Mouse (Mus musculus) C2C12 (cell line): ENCODE measurements around the gene Mob3b. TPM values are rescaled to one million over a fixed set of nuclear protein-coding genes. Genes with fewer than 3 reads are reported as not detected.

Source experiments
- H3K27me3 ChIP-seq: one replicate; pipeline ENCODE4 v1.6.1; 2011; ENCODE audit not compliant: control insufficient read depth, insufficient read depth, insufficient read length
- H3K36me3 ChIP-seq: one replicate; pipeline ENCODE4 v1.6.1; 2011; ENCODE audit not compliant: control insufficient read depth, insufficient read depth
- H3K4me3 ChIP-seq: one replicate; pipeline ENCODE4 v1.5.1; 2011; ENCODE audit warnings: mild to moderate bottlenecking, control low read depth; ENCODE audit not compliant: poor library complexity, insufficient read depth, severe bottlenecking
- H3K79me2 ChIP-seq: one replicate; pipeline ENCODE4 v1.6.1; 2011; ENCODE audit not compliant: control insufficient read depth, insufficient read depth
- H3K79me3 ChIP-seq: one replicate; pipeline ENCODE4 v1.6.1; 2011; ENCODE audit warnings: low read depth, control low read depth
- H3ac ChIP-seq: one replicate; pipeline ENCODE3; 2011; ENCODE audit warnings: low read depth; ENCODE audit not compliant: control insufficient read depth, insufficient read length
- CEBPB ChIP-seq: IDR thresholded peaks from one replicate; pipeline ENCODE4 v1.6.1; 2011; ENCODE audit warnings: low read depth, mild to moderate bottlenecking, control low read depth, moderate library complexity
- CTCF ChIP-seq: IDR thresholded peaks from one replicate; pipeline ENCODE4 v1.5.1; 2011; ENCODE audit not compliant: control insufficient read depth, insufficient read depth, insufficient read length
- FOSL1 ChIP-seq: IDR thresholded peaks from one replicate; pipeline ENCODE4 v1.8.0; 2011; ENCODE audit warnings: mild to moderate bottlenecking, low read length; ENCODE audit not compliant: poor library complexity, insufficient read depth, severe bottlenecking
- MAX ChIP-seq: IDR thresholded peaks from one replicate; pipeline ENCODE4 v1.6.1; 2011; ENCODE audit warnings: mild to moderate bottlenecking, control low read depth
- MYOD1 ChIP-seq: IDR thresholded peaks from one replicate; pipeline ENCODE4 v1.6.1; 2011; ENCODE audit warnings: low read depth; ENCODE audit not compliant: control insufficient read depth, insufficient read length
- MYOG ChIP-seq: IDR thresholded peaks from one replicate; pipeline ENCODE4 v1.6.1; 2011; ENCODE audit not compliant: control insufficient read depth, insufficient read length; ENCODE audit errors: extremely low read depth
- USF1 ChIP-seq: IDR thresholded peaks from one replicate; pipeline ENCODE4 v1.6.1; 2011; ENCODE audit warnings: low read depth, mild to moderate bottlenecking, control low read depth, moderate library complexity
- polyA plus RNA-seq: library from polyadenylated mRNA; unstranded; fragments of >200 nt; fragmentation: generic; extraction: Trizol; gene quantifications from one replicate; pipeline ENCODE4 v1.2.1, GENCODE M21; 2012; ENCODE audit warnings: missing spikeins

Mob3b gene
- polyA plus RNA-seq, 1 experiment, result 0.18 TPM

DNA sequence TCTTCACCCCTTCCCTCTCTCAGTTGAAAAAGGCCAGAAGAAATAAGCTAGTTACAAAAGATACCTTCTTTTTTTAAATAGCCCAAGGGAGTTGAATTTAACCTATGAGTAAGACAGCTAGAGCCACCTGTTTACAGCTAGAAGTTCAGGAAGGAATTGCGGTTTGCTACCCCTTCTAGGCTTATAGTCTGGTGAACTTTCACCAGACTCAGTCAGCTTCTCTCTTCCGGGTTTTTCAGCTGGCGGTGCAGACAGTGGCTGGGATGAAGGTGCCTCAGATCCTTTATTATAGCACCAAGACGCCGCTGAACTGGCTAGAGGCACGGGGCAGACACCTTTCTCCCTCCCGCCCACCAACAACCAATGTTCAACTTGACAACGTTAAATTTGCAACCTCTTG lies 152.8 kb downstream of the Mob3b start:
- no peak for TF ChIP-seq MYOG
- no peak for TF ChIP-seq CTCF
- TF ChIP-seq FOSL1, result no peak
- no peak for TF ChIP-seq MYOD1
- no peak for TF ChIP-seq MAX
- TF ChIP-seq CEBPB, result no peak
- no peak for TF ChIP-seq USF1
- no peak overlapping the region for H3ac ChIP-seq
- no peaks in the 10 kb centered on the region for H3K79me2 ChIP-seq
- no peaks in the 10 kb centered on the region for H3K36me3 ChIP-seq
- H3K27me3 ChIP-seq, result no peaks in the 10 kb centered on the region
- no peaks in the 10 kb centered on the region for H3K79me3 ChIP-seq
- no peak overlapping the region for H3K4me3 ChIP-seq

DNA sequence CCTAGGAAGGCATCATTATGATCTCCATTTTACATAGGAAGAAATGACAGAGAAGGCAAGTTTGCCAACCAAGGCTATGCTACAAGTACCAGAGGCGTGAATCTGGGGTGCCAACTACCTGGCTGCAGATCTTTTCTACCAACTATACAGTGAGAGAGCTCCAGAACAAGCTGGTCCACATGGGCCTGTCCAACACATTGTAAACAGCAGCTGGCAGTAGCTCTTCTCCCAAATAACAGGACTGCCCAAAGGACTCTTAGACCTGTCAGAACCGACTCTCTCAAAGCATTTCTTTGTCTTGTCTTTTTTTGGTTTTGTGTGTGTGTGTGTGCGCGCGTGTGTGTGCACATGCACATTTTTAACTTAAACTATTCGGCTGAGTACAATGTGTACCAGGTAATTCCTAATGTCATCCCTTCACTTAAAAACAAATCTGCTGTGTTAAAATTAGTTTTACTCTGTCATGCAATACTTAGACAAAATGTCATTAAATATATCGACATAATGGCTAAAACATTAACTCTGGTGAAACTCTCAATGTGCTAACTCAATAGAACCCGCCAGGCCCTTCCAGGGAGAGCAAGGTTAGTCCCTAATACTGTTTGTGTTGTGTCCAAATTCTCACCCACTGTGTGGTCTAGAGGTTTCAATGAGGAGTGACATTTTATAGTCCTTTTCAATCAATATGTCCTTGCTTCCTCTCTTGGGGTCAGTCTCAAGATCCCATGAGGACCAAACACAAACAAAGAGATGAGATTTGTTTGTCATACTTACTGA lies 153.5 kb downstream of the Mob3b start:
- Histone ChIP-seq H3K36me3 (no peaks in the 10 kb centered on the region), H3K4me3 (no peak overlapping the region), H3K79me3 (no peaks in the 10 kb centered on the region), H3K79me2 (no peaks in the 10 kb centered on the region), H3K27me3 (no peaks in the 10 kb centered on the region), H3ac (no peak overlapping the region)
- no peak for TF ChIP-seq MAX
- TF ChIP-seq CEBPB, result no peak
- no peak for TF ChIP-seq FOSL1
- no peak for TF ChIP-seq CTCF
- no peak for TF ChIP-seq MYOG
- no peak for TF ChIP-seq MYOD1
- no peak for TF ChIP-seq USF1

DNA sequence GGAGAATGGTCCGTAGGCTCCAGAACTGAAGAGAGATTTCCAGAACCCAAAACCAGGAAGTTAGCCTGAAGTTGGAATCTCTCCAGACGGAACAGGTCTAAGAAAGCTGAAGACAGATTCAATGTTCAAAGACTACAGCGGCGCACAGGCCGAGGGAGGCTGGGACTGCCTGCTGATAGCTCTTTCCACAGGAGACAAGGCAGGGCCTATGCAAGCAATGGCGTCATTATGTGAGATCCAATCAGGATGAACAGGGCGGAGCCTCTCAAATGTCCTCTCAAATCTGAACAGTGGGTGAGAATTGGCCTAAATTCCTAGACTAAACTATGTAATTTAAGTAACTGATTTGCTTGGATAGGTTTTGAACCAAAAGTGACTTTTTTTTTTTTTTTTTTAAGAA lies 160.7 kb downstream of the Mob3b start:
- Histone ChIP-seq H3K36me3 (no peaks in the 10 kb centered on the region), H3K79me2 (no peaks in the 10 kb centered on the region), H3K27me3 (no peaks in the 10 kb centered on the region), H3K4me3 (no peak overlapping the region), H3ac (no peak overlapping the region), H3K79me3 (no peaks in the 10 kb centered on the region)
- TF ChIP-seq MAX (no peak), CTCF (no peak), MYOG (no peak), MYOD1 (no peak), CEBPB (no peak)

DNA sequence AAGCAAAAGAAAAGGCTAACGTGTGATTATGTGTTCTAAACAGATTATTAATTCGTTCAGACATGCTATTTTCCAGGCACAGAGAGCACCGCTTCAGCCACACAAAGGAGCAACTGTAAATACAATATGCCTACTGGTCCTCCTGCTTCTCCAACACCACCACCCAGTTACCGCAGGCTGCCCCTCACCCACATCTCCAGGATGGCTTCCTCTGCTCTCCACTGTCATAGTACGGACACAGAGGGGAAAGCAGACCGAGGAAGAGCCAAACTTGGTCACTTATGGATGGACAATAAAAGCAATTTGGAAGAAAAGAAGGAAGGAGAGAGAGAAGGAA lies 163.7 kb downstream of the Mob3b start:
- Histone ChIP-seq H3ac (no peak overlapping the region), H3K79me3 (no peaks in the 10 kb centered on the region), H3K4me3 (no peak overlapping the region), H3K27me3 (no peaks in the 10 kb centered on the region), H3K36me3 (no peaks in the 10 kb centered on the region), H3K79me2 (no peaks in the 10 kb centered on the region)
- no peak for TF ChIP-seq CEBPB
- no peak for TF ChIP-seq CTCF
- no peak for TF ChIP-seq MYOG
- TF ChIP-seq USF1, result no peak
- TF ChIP-seq FOSL1, result no peak
- TF ChIP-seq MYOD1, result no peak

DNA sequence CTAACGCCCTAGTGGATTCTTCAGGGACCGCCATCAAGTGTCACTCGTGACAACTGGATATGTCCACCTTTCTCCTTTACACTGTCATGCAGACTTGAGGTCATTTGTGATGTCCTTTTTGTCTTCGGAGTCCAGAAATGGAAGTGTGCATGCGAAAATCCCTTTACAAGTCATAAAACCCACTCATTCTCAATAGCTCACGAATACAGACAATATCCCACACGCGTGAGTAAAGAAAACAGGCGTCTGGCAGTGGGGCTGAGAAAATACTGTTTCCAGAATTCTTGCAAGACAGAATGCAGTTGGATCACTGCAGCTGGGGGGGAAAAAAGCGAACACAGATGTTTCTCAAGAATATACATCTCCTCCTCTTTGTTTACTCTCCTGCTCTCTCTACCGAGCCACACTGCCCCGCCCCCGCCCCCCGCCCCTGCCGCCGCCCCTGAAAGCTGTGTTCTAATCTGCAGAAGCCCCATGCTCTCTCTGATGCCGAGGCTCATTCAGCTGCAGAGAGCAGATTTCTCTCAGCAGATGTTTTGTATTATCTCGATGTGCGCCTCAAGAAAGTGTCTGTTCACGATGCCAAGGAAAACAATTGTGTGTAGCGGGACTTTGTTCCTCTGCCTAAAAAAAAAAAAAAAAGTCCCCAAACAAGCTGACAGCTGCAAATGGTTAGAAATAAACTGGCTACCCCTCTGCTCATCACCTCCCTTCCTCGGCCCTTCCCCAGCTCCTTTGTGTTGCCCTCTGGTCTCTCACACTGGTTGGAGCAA lies 164.2 kb downstream of the Mob3b start:
- Histone ChIP-seq H3K79me2 (no peaks in the 10 kb centered on the region), H3K27me3 (no peaks in the 10 kb centered on the region), H3K79me3 (no peaks in the 10 kb centered on the region), H3ac (no peak overlapping the region), H3K4me3 (no peak overlapping the region), H3K36me3 (no peaks in the 10 kb centered on the region)
- no peak for TF ChIP-seq MYOG
- TF ChIP-seq MYOD1, result no peak
- no peak for TF ChIP-seq FOSL1
- TF ChIP-seq CEBPB, result no peak
- no peak for TF ChIP-seq USF1
- no peak for TF ChIP-seq MAX
- TF ChIP-seq CTCF, result no peak
